Mouse (Mus musculus) brain, adult 10 weeks (tissue): ENCODE measurements around the gene Etv3. TPM values are rescaled to one million over a fixed set of nuclear protein-coding genes. Genes with fewer than 3 reads are reported as not detected.

ENCODE experiments used
- polyA plus RNA-seq: library from polyadenylated mRNA; stranded (reverse); fragments of 350-450 nt; fragmentation: Illumina TruSeq; extraction: RNeasy Lipid Tissue Mini Kit (QIAGEN cat#74804); gene quantifications from one replicate; pipeline ENCODE4 v1.2.3, GENCODE M21; 2015; ENCODE audit warnings: low read depth, low replicate concordance

The Etv3 gene
- 13.6 TPM for polyA plus RNA-seq

GRCm38 (mm10) chr3:87525043-87525836 is at the start of gene Etv3:
TSS of gene Etv3 (plus strand) at chr3:87525407.

Other genes with a start within 250 kb of the Etv3 start
- gene Cd5l, start 167.5 kb upstream of the Etv3 start, polyA plus RNA-seq, result not detected
- 0.71 TPM for gene Fcrl1, start 149.0 kb upstream of the Etv3 start, polyA plus RNA-seq
- not detected for gene Fcrl5, start 89.6 kb upstream of the Etv3 start, polyA plus RNA-seq
- 38.1 TPM for gene Arhgef11, start 92.2 kb downstream of the Etv3 start, polyA plus RNA-seq
- 2.9 TPM for gene Lrrc71, start 223.2 kb downstream of the Etv3 start, polyA plus RNA-seq